Mouse (Mus musculus) retina, postnatal 7 days (tissue): ENCODE measurements at regions not wholly inside any gene's neighbourhood (a gene's known extent, or its start where the extent isn't known, plus 50 kb on each side); places are given as distances from the start of the nearest gene placed in this dataset.

Source experiments
- DNase-seq: peaks from one replicate; pipeline ENCODE4 v3.0.0-alpha.2; 2012; ENCODE audit warnings: low read depth, low spot score

DNA sequence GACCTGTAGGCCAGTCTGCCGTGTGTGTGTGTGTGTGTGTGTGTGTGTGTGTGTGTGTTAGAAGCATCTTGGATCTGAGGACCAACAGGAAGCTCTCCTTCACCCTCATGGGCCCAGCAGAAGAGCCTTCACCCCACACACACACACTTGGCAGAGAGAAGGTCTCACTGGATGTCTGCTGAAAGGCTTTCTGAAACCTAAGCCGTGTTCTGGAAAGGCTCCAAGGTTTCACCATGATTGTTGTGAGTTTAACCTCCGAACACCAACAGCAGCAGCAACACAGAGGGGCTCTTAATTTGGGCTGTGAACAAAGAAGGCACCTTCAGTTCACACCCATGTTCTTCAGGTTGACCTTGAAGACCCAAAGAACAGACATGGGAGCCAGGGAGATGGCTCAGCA lies 124.9 kb upstream of the Dynlrb2 start:
- DNase-seq: no peak

- DNase-seq: no peak
Observed at GRCm38 (mm10) chr8:116375758-116376157, 129.0 kb upstream of the Dynlrb2 start.

DNA sequence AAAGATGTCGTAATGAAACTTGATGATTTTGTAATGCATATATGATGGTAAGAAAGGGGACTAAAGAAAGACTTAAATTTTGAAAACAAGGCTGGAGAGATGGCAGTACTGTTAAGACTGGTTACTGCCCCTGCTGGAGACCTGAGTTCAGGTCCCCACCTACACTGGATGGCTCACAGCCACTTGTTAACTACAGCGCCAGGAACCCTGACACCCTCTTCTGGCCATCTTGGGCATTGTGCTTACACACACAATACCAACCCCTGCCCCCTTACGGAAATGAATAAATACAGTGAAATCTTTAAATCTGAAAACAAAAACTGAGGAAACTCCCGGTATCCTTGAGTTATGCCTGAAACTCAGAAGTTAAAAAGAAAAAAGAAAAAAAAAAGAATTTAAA lies 131.7 kb upstream of the Dynlrb2 start:
- DNase-seq: no peak

DNA sequence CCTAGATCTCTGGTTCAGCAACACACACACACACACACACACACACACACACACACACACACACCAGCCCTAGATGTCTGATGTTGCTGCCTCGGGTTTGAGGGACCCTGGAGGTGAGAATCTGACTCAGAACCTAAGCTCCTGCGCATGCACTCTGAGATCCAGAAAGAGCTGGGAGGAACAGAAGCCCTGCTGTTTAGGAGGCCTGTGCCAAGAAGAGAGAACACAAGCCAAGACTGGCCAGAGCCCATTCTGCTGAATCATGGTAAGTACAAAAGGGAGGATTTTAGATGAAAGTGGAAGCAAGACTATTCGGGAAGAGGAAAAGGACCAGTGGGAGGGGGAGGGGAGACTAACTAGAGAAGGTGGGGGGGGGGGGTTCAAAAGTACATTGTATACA lies 132.2 kb upstream of the Dynlrb2 start:
- DNase-seq: no peak

- DNase-seq: no peak
Observed at GRCm38 (mm10) chr8:116372056-116372455, 132.7 kb upstream of the Dynlrb2 start.

- no peak for DNase-seq
Observed at GRCm38 (mm10) chr8:116367491-116367890, 137.3 kb upstream of the Dynlrb2 start.

DNA sequence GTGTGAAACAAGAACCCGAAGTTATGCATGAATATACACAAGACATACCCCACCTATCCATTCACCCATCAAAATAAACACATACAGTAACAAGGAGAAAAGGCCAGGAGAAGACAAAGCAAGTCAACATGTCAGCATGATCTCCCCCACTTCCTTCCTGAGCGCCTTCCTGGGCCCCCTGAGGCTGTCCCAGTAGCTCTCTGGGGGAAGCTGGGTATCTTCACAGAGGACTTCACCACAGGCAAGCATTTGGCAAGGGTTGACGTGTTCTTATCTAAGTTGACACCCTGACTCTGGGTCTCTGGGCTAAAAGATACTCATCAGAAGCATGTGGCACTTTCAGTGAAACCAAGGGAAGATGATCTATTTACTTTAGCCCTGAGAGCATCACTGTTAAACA lies 138.1 kb upstream of the Dynlrb2 start:
- no peak for DNase-seq

- DNase-seq: no peak
Observed at GRCm38 (mm10) chr8:116364751-116365150, 140.0 kb upstream of the Dynlrb2 start.

GRCm38 (mm10) chr8:116364172-116364571 lies 140.6 kb upstream of the Dynlrb2 start:
- no peak for DNase-seq

GRCm38 (mm10) chr8:116362351-116362750 lies 142.4 kb upstream of the Dynlrb2 start:
- DNase-seq: no peak

- DNase-seq: no peak
Observed at GRCm38 (mm10) chr8:116359761-116360160, 145.0 kb upstream of the Dynlrb2 start.

DNA sequence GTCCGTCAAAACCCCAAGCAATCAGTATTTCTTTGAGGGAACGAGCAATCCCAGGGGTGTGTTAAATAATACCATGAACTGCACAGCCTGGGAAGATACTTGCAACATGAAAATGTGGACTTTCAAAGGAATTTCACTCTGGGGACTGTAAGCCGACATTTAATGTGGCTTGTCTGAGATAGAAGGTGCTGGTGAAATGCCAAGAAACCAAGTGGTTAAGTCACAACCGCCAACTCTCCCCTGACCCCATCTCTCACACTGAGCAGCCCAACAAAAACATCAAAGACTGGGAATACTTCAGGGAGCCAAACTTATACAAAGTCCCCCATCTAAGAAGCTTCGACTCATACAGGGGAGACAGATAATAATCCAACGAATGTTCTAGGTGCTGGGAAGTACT lies 150.0 kb upstream of the Dynlrb2 start:
- DNase-seq: no peak

GRCm38 (mm10) chr8:116353911-116354310 lies 150.9 kb upstream of the Dynlrb2 start:
- no peak for DNase-seq

GRCm38 (mm10) chr8:116352635-116353034 lies 152.1 kb upstream of the Dynlrb2 start:
- DNase-seq: no peak

- no peak for DNase-seq
Observed at GRCm38 (mm10) chr8:116348971-116349370, 155.8 kb upstream of the Dynlrb2 start.

- no peak for DNase-seq
Observed at GRCm38 (mm10) chr8:116346990-116347389, 157.8 kb upstream of the Dynlrb2 start.

DNA sequence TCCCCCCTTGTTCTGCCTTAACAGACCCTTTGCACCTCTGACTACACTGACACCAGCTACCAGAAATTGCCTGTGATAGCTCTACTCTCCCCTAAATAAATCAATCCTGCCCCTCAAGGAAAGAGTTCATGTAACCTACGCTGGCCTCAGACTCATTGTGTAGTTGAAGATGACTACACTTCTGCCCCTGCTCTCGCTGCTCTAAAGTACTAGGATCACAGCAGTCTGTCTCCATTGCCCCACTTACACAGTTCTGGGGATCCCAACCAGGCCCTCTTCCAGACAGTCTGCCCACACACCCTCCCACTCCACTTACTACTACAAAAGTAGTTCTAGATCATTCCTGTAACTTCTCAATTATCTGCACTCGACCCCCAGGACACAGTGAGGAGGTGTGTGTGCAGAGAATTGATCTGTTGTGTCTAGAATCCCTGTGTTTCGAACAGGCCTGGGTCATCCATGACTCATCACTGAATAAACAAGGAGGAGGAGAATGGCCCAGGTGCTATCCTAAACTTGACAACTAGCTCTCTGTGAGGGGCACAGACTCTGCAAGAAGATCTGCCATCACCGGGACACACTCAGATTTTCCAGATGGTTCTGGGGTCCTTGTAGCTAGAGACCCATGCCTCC lies 160.1 kb upstream of the Dynlrb2 start:
- no peak for DNase-seq

DNA sequence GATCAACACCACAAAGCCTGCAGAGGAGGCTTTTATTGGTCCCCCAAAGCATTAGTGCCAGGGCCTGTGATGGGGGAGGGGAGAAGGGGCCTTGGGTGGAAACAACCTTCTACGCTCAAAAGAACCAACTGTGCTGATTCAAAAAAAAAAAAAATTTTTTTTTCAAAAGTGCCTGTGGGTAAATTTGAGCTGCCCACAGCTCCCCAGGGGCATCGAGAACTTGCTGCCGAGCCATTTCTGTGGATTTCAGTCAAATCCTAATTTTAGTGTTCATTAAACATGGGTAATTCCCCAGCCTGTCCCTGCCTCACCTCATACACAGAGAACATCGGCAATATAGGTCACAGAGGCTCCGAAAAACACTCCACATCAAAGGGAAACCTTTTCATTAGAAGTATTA lies 161.2 kb upstream of the Dynlrb2 start:
- DNase-seq: no peak

DNA sequence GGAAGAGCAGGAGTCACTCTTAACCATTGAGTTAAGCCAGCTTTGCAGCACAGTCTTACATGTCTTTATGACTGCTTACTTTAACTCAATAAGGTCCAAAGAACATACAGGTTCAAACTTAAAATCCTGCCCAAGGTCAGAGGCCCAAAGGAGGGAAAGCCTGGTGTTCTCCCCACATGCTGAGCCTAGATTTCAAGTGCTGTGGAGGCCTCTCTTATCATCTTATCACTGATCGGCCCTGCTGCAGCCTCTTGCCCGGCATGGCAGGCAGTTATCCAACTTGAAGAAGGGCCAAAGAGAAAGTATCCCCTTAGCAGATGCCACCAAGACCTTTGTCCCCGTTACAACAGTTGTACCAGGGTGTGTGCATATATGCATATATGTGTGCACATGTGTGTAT lies 170.0 kb upstream of the Dynlrb2 start:
- DNase-seq: no peak

DNA sequence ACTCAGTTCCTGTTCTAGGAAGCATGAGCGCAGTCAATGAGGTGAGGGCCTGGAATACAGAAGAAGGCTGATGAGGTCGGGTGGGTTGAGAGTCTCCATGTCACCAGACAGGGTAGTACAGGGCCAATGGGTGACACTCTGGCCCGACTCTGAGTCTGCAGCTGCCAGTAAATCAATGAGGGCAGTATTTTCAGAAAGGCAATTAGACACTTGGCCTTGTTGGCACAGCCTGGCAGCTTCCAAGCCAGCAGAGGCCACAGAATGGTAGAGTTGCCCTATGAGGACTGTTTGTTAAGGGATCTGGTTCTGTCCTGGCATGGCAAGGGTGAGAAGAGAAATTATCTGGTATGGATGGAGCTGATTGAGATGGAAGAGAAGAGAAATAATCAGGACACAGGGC lies 170.7 kb upstream of the Dynlrb2 start:
- DNase-seq: no peak

DNA sequence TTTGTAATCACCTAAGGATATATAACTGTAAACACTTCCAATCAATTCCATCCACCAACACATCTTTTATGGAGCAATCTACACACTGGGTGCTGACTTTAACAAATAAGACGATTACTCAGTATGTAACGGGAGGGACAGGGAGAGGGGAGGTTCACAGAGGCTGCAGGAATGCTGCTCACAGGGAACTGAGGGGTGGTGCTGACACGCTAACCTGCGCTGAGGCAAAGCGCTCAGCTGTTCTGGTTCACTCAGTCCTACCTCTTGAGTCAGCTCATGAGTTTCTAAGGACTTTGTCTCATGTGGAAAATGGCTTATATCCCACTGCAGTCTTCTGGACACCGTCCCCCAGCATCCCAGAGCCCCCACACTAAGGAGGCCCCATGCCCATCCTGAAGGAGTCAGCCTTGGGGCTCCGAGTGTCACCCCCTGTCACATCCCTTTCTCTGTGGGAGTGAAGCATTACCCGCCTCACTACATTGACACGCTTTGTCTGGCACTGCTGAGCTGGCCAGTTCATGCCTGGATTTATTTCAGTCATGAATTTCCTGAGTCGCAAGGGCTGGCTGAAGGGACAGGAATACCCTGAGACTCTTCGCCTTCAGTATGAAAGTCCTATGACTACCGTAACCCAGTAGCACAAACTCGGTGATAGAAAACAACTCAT lies 184.6 kb upstream of the Dynlrb2 start:
- DNase-seq: no peak

DNA sequence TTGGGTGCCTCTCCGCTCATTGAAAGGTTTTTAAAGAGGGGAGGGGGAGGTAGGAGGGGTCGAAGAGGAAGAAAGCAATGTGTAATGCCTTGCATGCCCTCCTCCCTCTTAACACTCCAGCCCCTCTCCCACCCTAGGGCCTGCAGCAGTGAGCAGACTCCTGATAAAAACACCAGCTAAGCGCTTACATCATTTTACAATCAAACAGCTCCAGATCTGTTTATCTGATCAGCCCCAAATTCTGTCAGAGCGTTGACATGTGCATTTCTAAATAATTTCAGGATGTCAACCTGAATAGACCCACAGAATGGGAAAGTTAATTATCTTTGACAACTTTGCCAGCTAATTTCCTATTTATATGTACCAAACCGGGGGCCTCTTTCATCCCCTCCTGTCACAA lies 189.4 kb upstream of the Dynlrb2 start:
- no peak for DNase-seq

DNA sequence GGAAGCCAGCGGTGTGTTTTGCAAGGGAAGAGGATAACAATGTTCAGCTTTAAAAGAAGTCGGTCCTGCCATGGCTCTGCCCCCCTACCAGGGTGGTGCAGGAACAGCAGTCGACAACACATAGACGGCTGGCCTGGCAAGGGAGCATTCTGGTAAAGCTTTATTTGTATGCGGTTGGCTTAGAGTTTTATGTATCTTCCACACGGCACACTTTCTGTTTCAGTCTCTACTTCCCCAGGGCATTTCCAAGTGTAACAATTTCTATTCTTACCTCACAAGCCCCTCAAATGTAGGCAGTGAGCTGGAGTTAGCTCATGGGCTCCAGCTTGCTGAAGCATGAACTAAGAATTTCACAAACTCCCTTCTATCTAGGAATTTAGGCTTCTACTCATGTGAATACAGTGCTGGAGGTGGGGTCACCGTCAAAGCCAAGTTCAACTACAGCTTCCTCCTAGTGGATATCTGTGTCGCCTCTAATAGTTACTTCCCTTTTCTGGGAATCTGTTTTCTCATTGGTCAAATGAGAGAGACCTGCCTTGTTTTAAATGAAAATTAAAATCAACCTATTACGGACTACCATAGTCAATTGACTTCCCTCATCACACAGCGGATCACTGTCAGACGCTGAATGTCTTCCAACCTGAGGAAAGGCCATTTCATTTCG lies 190.2 kb upstream of the Dynlrb2 start:
- DNase-seq: no peak
